9 mouse cellular contexts compared by ENCODE assay signal in genomic region chr11:100694926-100695325, GRCm38 (mm10). TPM values are rescaled to one million over a fixed set of nuclear protein-coding genes. Genes with fewer than 3 reads are reported as not detected.
DNase-seq lines count a peak whose midpoint lies in the region; ATAC-seq and TF ChIP-seq lines count a peak whose summit lies in the region.
"Had no signal": no experiment of that assay in that cellular context is flagged by ENCODE, and none has a peak within 500 bp of the region (broad histone marks: within the 10 kb centered on the region; RNA-seq: fewer than 3 reads in every experiment).

No protein-coding gene starts in this region.

- H3K9me3 ChIP-seq in forebrain, embryonic 14.5 days (replicated peaks; ENCODE audit: control insufficient read depth, low read length): no peaks in the 10 kb centered on the region
- H3K9me3 ChIP-seq in forebrain, embryonic 13.5 days (replicated peaks): no peaks in the 10 kb centered on the region
- H3K9me3 ChIP-seq in midbrain, postnatal 0 days (ENCODE audit: low read length): no peaks in the 10 kb centered on the region

- DNase-seq in forebrain, embryonic 14.5 days (ENCODE audit: low spot score): peak; percentile 51
- DNase-seq in CD8-positive naive resting alpha-beta T cell, adult 2 months (ENCODE audit: low read depth in 2 of 2, low spot score in 2 of 2): peak; percentile 72 to 77
- DNase-seq in cerebellum, adult 2 months: peak; percentile 62 to 81
- DNase-seq in gastrocnemius, postnatal 25 days: peak; percentile 46
- peak; percentile 79 to 93 for DNase-seq in layer of hippocampus, postnatal 25 days (ENCODE audit: extremely low spot score in 1 of 2, low spot score in 1 of 2)
- DNase-seq in midbrain, postnatal 0 days (ENCODE audit: low spot score): peak; percentile 63

- no peak overlapping the region for H3K4me3 ChIP-seq in forebrain, embryonic 14.5 days (ENCODE audit: low read depth, low read length)
- no peak overlapping the region for H3K4me3 ChIP-seq in forebrain, embryonic 13.5 days
- H3K4me3 ChIP-seq in cerebellum, adult 2 months (replicated peaks; ENCODE audit: insufficient read depth, low read depth, low read length): no peak overlapping the region
- no peak overlapping the region for H3K4me3 ChIP-seq in midbrain, postnatal 0 days (ENCODE audit: low read depth, low read length)
- no peak overlapping the region for H3K4me3 ChIP-seq in testis, adult 2 months (ENCODE audit: control insufficient read depth, low read depth, low read length)

- H3K27ac ChIP-seq in forebrain, embryonic 14.5 days (ENCODE audit: low read depth, low read length): no peak overlapping the region
- no peak overlapping the region for H3K27ac ChIP-seq in forebrain, embryonic 13.5 days
- no peak overlapping the region for H3K27ac ChIP-seq in cerebellum, adult 2 months (ENCODE audit: insufficient read depth, low read length)
- no peak overlapping the region for H3K27ac ChIP-seq in midbrain, postnatal 0 days (ENCODE audit: low read depth, low read length)
- no peak overlapping the region for H3K27ac ChIP-seq in testis, adult 2 months (ENCODE audit: control insufficient read depth, insufficient read depth, low read depth, low read length)

- no peaks in the 10 kb centered on the region for H3K36me3 ChIP-seq in forebrain, embryonic 14.5 days (ENCODE audit: control insufficient read depth, insufficient read depth, low read length)
- H3K36me3 ChIP-seq in forebrain, embryonic 13.5 days (ENCODE audit: poor library complexity, severe bottlenecking): no peaks in the 10 kb centered on the region
- H3K36me3 ChIP-seq in midbrain, postnatal 0 days (ENCODE audit: insufficient read depth, low read length): no peaks in the 10 kb centered on the region
- no peaks in the 10 kb centered on the region for H3K36me3 ChIP-seq in testis, adult 2 months (ENCODE audit: control insufficient read depth, insufficient read depth, low read length)

- no peak for TF ChIP-seq POLR2A in cerebellum, adult 2 months (IDR thresholded peaks at IDR 0.05; ENCODE audit: borderline replicate concordance, insufficient read depth, low read length)
- TF ChIP-seq POLR2A in testis, adult 2 months (IDR thresholded peaks at IDR 0.05; ENCODE audit: control insufficient read depth, low read depth, low read length): no peak

- TF ChIP-seq CTCF in cerebellum, adult 2 months (IDR thresholded peaks at IDR 0.05; ENCODE audit: borderline replicate concordance, insufficient read depth, low read depth, low read length): peak; percentile 91
- TF ChIP-seq CTCF in midbrain, postnatal 0 days (IDR thresholded peaks at IDR 0.05): peak; percentile 94
- TF ChIP-seq CTCF in testis, adult 2 months (IDR thresholded peaks at IDR 0.05; ENCODE audit: control insufficient read depth, insufficient read depth, insufficient replicate concordance, low read depth, low read length): peak; percentile 95

- peaks cover 14% of the 10 kb centered on the region; the same call in 1 of the 2 replicates for H3K27me3 ChIP-seq in forebrain, embryonic 14.5 days (replicated peaks; ENCODE audit: control insufficient read depth, insufficient read depth, low read length)
- peaks cover 31% of the 10 kb centered on the region for H3K27me3 ChIP-seq in forebrain, embryonic 13.5 days
- no peaks in the 10 kb centered on the region for H3K27me3 ChIP-seq in cerebellum, adult 2 months (ENCODE audit: control insufficient read depth, insufficient read depth, low read length)
- H3K27me3 ChIP-seq in midbrain, postnatal 0 days (ENCODE audit: insufficient read depth, low read length): peaks cover 10% of the 10 kb centered on the region
- H3K27me3 ChIP-seq in testis, adult 2 months (ENCODE audit: control insufficient read depth, insufficient read depth, low read length): peaks cover 6% of the 10 kb centered on the region

- H3K9ac ChIP-seq in forebrain, embryonic 14.5 days (ENCODE audit: low read length): no peak overlapping the region
- H3K9ac ChIP-seq in forebrain, embryonic 13.5 days: no peak overlapping the region
- H3K9ac ChIP-seq in midbrain, postnatal 0 days (replicated peaks; ENCODE audit: low read length, poor library complexity, severe bottlenecking): no peak overlapping the region

- peaks cover 3% of the 10 kb centered on the region; the same call in 1 of the 2 replicates for H3K4me1 ChIP-seq in forebrain, embryonic 14.5 days (ENCODE audit: control insufficient read depth, insufficient read depth, low read length)
- H3K4me1 ChIP-seq in forebrain, embryonic 13.5 days: peaks cover 10% of the 10 kb centered on the region
- H3K4me1 ChIP-seq in cerebellum, adult 2 months (ENCODE audit: control insufficient read depth, insufficient read depth, low read length): no peaks in the 10 kb centered on the region
- no peaks in the 10 kb centered on the region for H3K4me1 ChIP-seq in midbrain, postnatal 0 days (ENCODE audit: insufficient read depth, low read length)
- peaks cover 8% of the 10 kb centered on the region for H3K4me1 ChIP-seq in testis, adult 2 months (ENCODE audit: control insufficient read depth, insufficient read depth, low read length)

- H3K4me2 ChIP-seq in forebrain, embryonic 14.5 days (ENCODE audit: low read length): no peak overlapping the region
- H3K4me2 ChIP-seq in forebrain, embryonic 13.5 days: no peak overlapping the region
- no peak overlapping the region for H3K4me2 ChIP-seq in midbrain, postnatal 0 days (ENCODE audit: low read depth, low read length, poor library complexity, severe bottlenecking)

- no peak for ATAC-seq in forebrain, embryonic 14.5 days
- ATAC-seq in forebrain, embryonic 13.5 days: no peak
- no peak for ATAC-seq in midbrain, postnatal 0 days (ENCODE audit: low FRiP score)

- 37% methylated on average over 5 of the region's 5 CpGs for WGBS in forebrain, embryonic 14.5 days
- 36% methylated on average over 5 of the region's 5 CpGs for WGBS in forebrain, embryonic 13.5 days
- WGBS in cerebellum, adult 2 months: 15% methylated on average over 5 of the region's 5 CpGs
- WGBS in midbrain, postnatal 0 days: 35% methylated on average over 5 of the region's 5 CpGs

RNA-seq across cellular contexts. Expression of gene Zfp385c, which starts 2.7 kb away (rescaled TPM):
- polyA plus RNA-seq in forebrain, embryonic 14.5 days (2014; fragmentation: Nextera tagmentation; extraction: Ambion mirVana): 0.10 TPM in 1 of 2 replicates, not detected in the other
- 0.18 and 0.48 TPM in 2 replicates for polyA plus RNA-seq in forebrain, embryonic 13.5 days (2015; fragmentation: Nextera tagmentation; extraction: Ambion mirVana)
- 56.5 and 75.2 TPM in 2 replicates for polyA plus RNA-seq in cerebellum, adult 2 months (2012; rRNA removed)
- under 1 TPM; 0.31 to 0.70 TPM for total RNA-seq in gastrocnemius, postnatal 25 days (2021)
- under 1 TPM in 1 of 2 experiments, not detected in 1; 0.31 TPM for total RNA-seq in layer of hippocampus, postnatal 25 days (2021)
- 0.66 and 2.5 TPM in 2 replicates for total RNA-seq in midbrain, postnatal 0 days (2014; rRNA removed)
- polyA plus RNA-seq in midbrain, postnatal 0 days (2015; fragmentation: Nextera tagmentation; extraction: Ambion mirVana): 0.53 and 0.98 TPM in 2 replicates
- polyA plus RNA-seq in testis, adult 2 months (2012; rRNA removed): 2.6 and 3.8 TPM in 2 replicates

RNA-seq across cellular contexts. Expression of gene Dhx58, which starts 9.1 kb away (rescaled TPM):
- 1.2 and 1.6 TPM in 2 replicates for polyA plus RNA-seq in forebrain, embryonic 14.5 days (2014; fragmentation: Nextera tagmentation; extraction: Ambion mirVana)
- polyA plus RNA-seq in forebrain, embryonic 13.5 days (2015; fragmentation: Nextera tagmentation; extraction: Ambion mirVana): 1.8 and 2.1 TPM in 2 replicates
- polyA plus RNA-seq in cerebellum, adult 2 months (2012; rRNA removed): 3.6 and 5.1 TPM in 2 replicates
- 1 to 10 TPM in 1 of 2 experiments, under 1 TPM in 1; 0.77 to 1.2 TPM for total RNA-seq in gastrocnemius, postnatal 25 days (2021)
- 1 to 10 TPM; 1.4 to 2.1 TPM for total RNA-seq in layer of hippocampus, postnatal 25 days (2021)
- 2.4 and 3.8 TPM in 2 replicates for total RNA-seq in midbrain, postnatal 0 days (2014; rRNA removed)
- polyA plus RNA-seq in midbrain, postnatal 0 days (2015; fragmentation: Nextera tagmentation; extraction: Ambion mirVana): 1.8 and 2.2 TPM in 2 replicates
- 31.5 and 32.0 TPM in 2 replicates for polyA plus RNA-seq in testis, adult 2 months (2012; rRNA removed)

RNA-seq across cellular contexts. Expression of gene Kat2a, which starts 17.3 kb away (rescaled TPM):
- polyA plus RNA-seq in forebrain, embryonic 14.5 days (2014; fragmentation: Nextera tagmentation; extraction: Ambion mirVana): 32.6 and 47.3 TPM in 2 replicates
- polyA plus RNA-seq in forebrain, embryonic 13.5 days (2015; fragmentation: Nextera tagmentation; extraction: Ambion mirVana): 41.6 and 48.7 TPM in 2 replicates
- polyA plus RNA-seq in cerebellum, adult 2 months (2012; rRNA removed): 55.2 and 56.4 TPM in 2 replicates
- 10 to 100 TPM; 11.7 to 11.8 TPM for total RNA-seq in gastrocnemius, postnatal 25 days (2021)
- 10 to 100 TPM; 55.6 to 55.9 TPM for total RNA-seq in layer of hippocampus, postnatal 25 days (2021)
- total RNA-seq in midbrain, postnatal 0 days (2014; rRNA removed): 62.8 and 75.6 TPM in 2 replicates
- polyA plus RNA-seq in midbrain, postnatal 0 days (2015; fragmentation: Nextera tagmentation; extraction: Ambion mirVana): 69.9 and 70.0 TPM in 2 replicates
- polyA plus RNA-seq in testis, adult 2 months (2012; rRNA removed): 24.0 and 26.3 TPM in 2 replicates

RNA-seq across cellular contexts. Expression of gene Hspb9, which starts 18.7 kb away (rescaled TPM):
- 0.53 TPM in 1 of 2 replicates, not detected in the other for polyA plus RNA-seq in forebrain, embryonic 14.5 days (2014; fragmentation: Nextera tagmentation; extraction: Ambion mirVana)
- polyA plus RNA-seq in forebrain, embryonic 13.5 days (2015; fragmentation: Nextera tagmentation; extraction: Ambion mirVana): not detected in 2 replicates
- not detected in 2 replicates for polyA plus RNA-seq in cerebellum, adult 2 months (2012; rRNA removed)
- total RNA-seq in gastrocnemius, postnatal 25 days (2021): not detected
- total RNA-seq in layer of hippocampus, postnatal 25 days (2021): not detected
- not detected in 2 replicates for total RNA-seq in midbrain, postnatal 0 days (2014; rRNA removed)
- polyA plus RNA-seq in midbrain, postnatal 0 days (2015; fragmentation: Nextera tagmentation; extraction: Ambion mirVana): not detected in 2 replicates
- polyA plus RNA-seq in testis, adult 2 months (2012; rRNA removed): 1,348 and 1,420 TPM in 2 replicates
- total RNA-seq: left cerebral cortex, postnatal 14 days had no signal

RNA-seq across cellular contexts. Expression of gene Rab5c, which starts 43.1 kb away (rescaled TPM):
- polyA plus RNA-seq in forebrain, embryonic 14.5 days (2014; fragmentation: Nextera tagmentation; extraction: Ambion mirVana): 133 and 142 TPM in 2 replicates
- polyA plus RNA-seq in forebrain, embryonic 13.5 days (2015; fragmentation: Nextera tagmentation; extraction: Ambion mirVana): 22.7 and 23.1 TPM in 2 replicates
- 186 and 187 TPM in 2 replicates for polyA plus RNA-seq in cerebellum, adult 2 months (2012; rRNA removed)
- 10 to 100 TPM; 40.4 to 43.1 TPM for total RNA-seq in gastrocnemius, postnatal 25 days (2021)
- 100 to 1,000 TPM; 141 to 152 TPM for total RNA-seq in layer of hippocampus, postnatal 25 days (2021)
- total RNA-seq in midbrain, postnatal 0 days (2014; rRNA removed): 218 and 250 TPM in 2 replicates
- polyA plus RNA-seq in midbrain, postnatal 0 days (2015; fragmentation: Nextera tagmentation; extraction: Ambion mirVana): 33.8 and 34.4 TPM in 2 replicates
- 90.2 and 90.7 TPM in 2 replicates for polyA plus RNA-seq in testis, adult 2 months (2012; rRNA removed)

Comparison
In these comparisons a context has a peak if more than half of its experiments do, and no peak if none do; other contexts are left out.
1. RNA of gene Zfp385c, which starts 2.7 kb away (polyA plus RNA-seq): 56.5 to 75.2 TPM in cerebellum, adult 2 months; 2.6 to 3.8 TPM in testis, adult 2 months, 0.53 to 0.98 TPM in midbrain, postnatal 0 days, 0.18 to 0.48 TPM in forebrain, embryonic 13.5 days and 0.10 TPM in forebrain, embryonic 14.5 days; every median in the first group is over 10 times any median in the second.
2. Peak in every context shown above with its lines, with median percentiles within 50 percentile points of each other: DNase-seq and CTCF ChIP-seq.